Mouse (Mus musculus) kidney, adult 18-20 months (tissue): ENCODE measurements around the gene Cela3b.

Experiments
- DNase-seq: peaks from one replicate; pipeline ENCODE4 v3.0.0; 2021

Gene Cela3b

GRCm38 (mm10) chr4:137371596-137372523 lies 58.5 kb downstream of the Cela3b start:
- no peak for DNase-seq
